Mouse (Mus musculus) liver (tissue): ENCODE data around the gene Hoxb5.

Experiments
- DNase-seq: peaks from one replicate; pipeline ENCODE4 v3.0.0-alpha.2; 2020; ENCODE audit warnings: mixed read lengths

The Hoxb5 gene

DNA sequence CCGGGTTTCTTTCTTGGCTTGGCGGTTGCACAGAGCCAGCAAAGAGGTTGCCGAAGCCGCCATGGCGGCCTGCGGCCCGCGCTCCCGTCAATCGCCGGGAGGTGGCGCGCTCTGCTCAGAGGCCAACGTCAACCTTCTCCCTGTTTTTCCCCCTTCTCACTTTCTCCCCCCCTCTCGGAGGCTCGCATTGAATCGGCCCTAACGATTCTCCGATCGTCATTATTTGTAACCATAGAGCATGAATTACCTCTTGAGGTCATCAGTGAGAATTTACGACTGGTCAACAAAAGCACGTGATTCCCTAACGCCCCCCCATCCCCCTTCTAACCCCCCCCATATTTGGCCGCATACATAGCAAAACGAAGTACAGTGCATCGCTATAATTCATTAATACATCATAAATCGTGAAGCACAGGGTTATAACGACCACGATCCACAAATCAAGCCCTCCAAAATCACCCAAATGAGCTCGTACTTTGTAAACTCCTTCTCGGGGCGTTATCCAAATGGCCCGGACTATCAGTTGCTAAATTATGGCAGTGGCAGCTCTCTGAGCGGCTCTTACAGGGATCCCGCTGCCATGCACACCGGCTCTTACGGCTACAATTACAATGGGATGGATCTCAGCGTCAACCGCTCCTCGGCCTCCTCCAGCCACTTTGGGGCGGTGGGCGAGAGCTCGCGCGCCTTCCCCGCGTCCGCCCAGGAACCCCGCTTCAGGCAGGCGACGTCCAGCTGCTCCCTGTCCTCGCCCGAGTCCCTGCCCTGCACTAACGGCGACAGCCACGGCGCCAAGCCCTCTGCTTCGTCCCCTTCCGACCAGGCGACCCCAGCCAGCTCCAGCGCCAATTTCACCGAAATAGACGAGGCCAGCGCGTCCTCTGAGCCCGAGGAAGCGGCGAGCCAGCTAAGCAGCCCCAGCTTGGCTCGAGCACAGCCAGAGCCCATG is at the start of gene Hoxb5:
Gene Hoxb5 (plus strand): TSS at position 186 of the 949 bp plus-strand sequence.
- DNase-seq = peak; percentile 69

- DNase-seq = no peak
These were observed 48.9 kb upstream of the Hoxb5 start for GRCm38 (mm10) chr11:96254221-96254620.

DNA sequence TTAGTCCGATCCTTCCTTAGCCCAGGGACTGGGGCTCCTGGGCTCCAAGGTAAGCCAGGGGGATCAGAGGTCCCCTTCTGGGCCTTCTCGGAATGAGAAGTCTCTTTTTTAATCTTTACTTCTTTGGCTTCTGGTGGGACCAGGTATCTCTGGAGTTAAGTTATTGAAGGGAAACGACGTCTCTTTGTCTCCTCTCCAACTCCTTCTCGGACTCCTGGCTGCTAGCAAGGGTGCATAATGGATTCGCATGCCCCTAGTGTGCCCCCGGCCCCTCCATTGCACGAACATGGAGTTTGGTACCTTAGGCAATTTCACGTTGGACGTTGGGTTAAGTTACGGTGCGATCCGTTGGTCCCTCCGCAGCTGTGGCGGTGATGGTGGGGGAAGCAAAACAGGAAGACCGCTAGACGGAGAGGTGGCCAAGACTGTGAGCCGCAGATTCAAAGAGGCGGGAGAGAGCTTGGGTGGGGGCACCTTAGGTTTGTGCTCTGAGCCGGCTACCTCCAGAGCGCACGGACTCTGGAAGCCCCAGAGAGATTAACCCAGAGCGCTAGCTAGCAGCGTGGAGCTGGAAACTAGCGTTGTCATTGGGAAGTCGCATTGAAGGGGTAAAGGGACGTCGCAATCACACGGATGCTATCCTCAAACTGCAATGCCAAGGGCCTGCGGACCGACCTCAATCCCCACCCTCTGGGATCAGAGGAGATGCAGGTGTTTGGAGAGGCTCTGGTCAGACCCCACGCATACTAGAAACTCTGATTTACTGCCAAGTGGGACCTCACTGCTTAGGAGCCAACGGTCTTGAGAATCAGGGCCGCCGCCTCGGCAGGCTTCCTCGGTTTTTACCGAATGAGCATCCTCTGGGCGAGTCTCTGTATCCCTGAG is 47.8 kb upstream of the Hoxb5 start:
- no peak for DNase-seq

DNA sequence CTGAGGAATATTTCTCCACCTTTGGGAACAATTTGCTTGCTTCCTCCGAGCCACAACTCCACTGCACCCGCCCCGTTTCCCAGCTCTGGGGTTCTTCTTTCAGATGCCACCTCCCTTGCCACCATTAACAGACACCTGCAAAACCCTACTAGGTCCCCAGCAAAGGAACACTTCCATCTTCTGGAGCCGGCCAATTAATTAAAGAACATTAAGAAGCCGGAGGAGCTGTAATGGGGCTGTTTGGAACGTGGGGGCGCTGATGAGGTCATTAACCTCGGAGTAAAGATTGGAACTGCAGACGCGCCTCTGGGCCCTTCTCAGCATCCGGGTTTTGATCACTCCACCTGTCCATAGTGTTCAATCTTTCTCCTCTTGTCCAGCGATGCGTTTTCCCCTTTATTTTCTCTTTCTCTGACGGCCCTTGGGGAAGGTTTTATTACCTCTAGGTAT is 47.1 kb upstream of the Hoxb5 start:
- DNase-seq = no peak

DNA sequence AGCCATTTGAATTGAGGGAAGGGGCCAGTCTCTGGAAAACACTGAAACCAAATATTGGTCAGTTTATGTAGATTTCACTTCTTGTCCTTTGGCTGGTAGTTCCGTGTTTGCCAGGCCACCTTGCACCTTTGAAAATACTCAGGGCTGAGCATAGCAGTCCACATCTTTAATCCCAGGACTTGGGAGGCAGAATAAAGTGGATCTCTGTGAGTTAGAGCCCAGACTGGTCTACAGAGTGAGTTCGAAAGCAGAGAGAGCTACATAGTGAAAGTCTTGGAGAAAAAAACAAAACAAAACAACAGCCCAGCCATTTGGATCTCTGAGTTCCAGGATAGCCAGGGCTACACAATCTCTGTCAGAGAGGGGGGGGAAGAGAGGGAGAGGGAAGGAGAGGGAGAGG is 46.0 kb upstream of the Hoxb5 start:
- no peak for DNase-seq

DNA sequence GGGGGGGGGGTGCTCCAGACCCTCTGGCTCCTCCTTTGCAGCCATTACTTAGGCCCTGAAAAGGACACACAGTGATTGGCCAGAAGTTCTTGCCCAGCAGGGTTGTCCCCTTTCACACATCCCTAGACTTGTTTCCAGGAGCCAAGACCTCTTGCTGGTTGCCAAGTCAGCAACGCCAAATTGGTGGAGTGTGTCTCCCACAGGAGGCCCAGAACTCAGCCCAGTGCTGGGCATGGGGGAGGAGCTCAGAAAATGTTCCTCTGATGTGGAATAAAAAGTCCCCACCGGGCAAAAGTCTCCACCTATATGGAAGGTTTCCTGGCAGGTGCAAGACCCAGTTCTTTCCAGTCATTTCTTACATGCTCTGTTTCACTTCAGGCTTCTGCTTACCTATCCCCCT is 44.1 kb upstream of the Hoxb5 start:
- no peak for DNase-seq

DNA sequence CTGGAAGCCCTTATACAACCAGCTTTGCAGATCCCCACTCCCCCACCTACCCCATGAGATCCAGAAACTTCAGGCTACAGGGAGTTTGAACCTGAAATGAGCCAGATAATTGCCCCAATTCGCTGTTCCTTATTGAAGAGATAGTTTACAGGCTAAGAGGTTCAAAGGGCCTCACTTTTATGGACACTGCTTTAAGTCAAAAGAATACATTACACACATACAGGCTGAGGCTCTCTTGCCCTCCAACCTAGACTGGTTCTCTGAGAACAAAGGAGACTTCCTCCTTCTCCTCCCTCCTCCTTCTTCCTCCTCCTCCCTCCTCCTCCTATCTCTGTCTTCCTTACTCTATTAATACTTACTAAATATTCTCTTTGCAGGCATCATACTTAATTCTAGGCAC is 43.6 kb upstream of the Hoxb5 start:
- DNase-seq = no peak

GRCm38 (mm10) chr11:96260310-96260970 is 42.7 kb upstream of the Hoxb5 start:
- no peak for DNase-seq

- DNase-seq = peak; percentile 65
These were observed 41.7 kb upstream of the Hoxb5 start for GRCm38 (mm10) chr11:96261323-96261890.

- DNase-seq = no peak
These were observed 40.8 kb upstream of the Hoxb5 start for GRCm38 (mm10) chr11:96262262-96262830.

DNA sequence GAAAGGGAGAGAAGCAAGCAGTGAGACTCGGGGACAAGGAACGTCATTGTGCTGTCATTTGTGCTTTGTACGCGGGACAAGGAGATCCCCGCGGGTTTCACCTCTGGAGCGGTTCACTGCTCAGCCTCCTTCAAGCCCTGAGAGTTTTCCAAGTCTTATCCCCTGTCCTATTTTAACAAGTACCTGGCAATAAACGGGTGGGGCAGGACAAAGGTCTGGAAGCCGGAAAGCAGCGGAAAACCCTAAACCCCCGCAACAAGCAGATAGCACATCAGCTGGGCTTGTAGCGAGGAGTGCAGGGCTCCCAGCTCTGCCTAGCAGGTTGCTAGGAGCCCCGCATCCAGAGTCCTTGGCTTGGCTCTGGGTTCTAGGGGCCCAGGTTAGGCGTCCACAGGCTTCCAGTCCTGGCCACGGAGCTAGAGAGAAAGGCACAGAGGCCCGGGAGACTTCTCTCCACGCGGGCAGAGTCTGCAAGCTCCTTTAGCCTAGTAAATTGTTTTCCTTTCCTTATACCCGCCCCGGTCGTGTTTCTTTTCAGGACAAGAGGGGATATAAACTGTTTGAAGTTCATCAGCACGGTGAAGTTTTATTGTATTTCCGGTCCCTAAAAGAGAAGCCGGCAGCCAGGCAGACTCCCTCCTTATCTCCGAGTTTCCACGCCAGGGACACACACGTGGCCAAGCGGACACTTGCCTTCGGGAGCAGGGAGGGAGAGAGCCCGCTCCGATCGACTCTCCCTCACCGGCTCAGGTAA is 39.3 kb upstream of the Hoxb5 start:
- no peak for DNase-seq

GRCm38 (mm10) chr11:96264390-96265020 is 38.6 kb upstream of the Hoxb5 start:
- DNase-seq = no peak

DNA sequence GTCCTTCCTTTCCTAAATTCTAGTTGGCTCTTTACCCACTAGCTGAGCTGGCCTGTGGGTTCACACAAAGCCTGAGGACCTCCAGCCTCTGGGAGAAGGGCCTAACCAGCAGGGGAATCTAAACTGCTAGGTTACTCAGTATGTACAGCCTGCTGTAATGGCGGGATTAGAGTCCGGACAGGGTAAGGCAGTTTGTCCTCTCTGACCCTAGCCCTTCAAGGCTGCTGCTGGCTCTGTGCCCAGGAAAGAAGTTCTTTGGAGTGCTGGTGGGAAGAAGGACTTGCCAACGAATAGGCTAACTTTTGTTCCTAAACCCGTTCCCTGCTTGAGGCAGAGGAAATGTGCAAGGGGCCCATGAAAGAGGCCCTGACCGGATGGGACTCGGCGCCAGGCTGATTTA is 37.2 kb upstream of the Hoxb5 start:
- no peak for DNase-seq

- DNase-seq = no peak
These were observed 35.9 kb upstream of the Hoxb5 start for GRCm38 (mm10) chr11:96267021-96267920.

DNA sequence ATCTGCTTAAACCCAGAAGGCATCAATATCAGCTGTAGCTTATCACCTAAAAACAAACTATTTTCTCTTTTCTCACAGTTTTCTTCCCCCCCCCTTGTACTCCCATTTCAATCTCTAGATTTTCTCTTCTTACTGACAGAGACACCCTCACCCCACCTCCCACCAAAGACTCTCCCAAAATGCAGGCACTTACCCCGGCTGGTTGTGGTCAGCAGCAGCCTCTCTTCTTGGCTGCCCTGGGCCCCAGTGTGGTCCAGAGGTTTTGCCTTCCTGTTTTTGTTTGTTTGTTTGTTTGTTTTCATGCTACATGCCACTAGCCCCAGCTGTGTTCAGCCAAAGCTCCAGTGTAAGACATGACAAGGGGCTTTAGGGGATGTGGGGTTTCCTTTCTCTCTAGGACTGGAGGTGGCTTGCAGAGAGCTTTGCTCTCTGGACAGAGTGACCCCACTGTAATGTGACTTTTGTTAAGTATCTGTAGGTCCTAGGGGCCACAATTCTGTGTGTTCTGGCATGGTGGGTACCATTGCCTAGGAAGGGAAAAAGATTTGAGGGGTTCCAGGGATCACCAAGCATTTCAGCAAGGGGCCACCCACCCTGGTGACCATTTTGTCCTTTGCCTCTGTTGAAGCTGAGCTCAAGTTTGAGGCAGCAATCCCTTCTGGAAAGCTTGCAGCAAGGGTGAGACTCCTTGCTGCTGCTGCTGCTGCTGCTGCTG is 34.9 kb upstream of the Hoxb5 start:
- DNase-seq = no peak

DNA sequence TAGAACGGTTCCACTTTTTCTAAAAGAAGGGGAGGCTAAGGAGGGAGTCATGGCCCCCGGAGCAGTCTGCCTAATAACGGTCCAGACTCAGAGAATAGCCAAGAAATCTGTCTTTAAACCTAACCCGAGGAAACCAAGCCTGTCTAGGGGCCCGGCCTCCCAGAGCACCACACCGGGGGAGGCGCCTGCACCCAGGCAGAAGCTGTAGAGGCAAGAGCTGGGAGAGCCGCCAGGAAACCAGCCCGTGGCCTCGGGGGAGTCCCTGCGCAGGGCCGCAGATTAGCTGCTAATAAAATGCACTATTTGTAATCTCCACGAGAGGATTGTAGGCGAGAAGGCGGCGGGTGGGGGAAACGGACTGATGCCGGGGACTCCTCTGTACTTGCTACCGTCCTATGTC is 33.3 kb upstream of the Hoxb5 start:
- no peak for DNase-seq

- no peak for DNase-seq
These were observed 32.1 kb upstream of the Hoxb5 start, which contains the start of gene Hoxb9 for GRCm38 (mm10) chr11:96270996-96271540. Gene Hoxb9 (plus strand): TSS chr11:96271457.

GRCm38 (mm10) chr11:96271541-96272011 is 31.6 kb upstream of the Hoxb5 start:
- no peak for DNase-seq
